Mouse (Mus musculus) forebrain, embryonic 10.5 days (tissue): ENCODE measurements around the gene Gabbr2. TPM values are rescaled to one million over a fixed set of nuclear protein-coding genes. Genes with fewer than 3 reads are reported as not detected.

Source experiments
- DNase-seq: peaks from one replicate; pipeline ENCODE4 v3.0.0-alpha.2; 2017; ENCODE audit warnings: low spot score; ENCODE audit errors: extremely low spot score
- H3K27ac ChIP-seq: fragments of 300-500 bp; sonication (generic); 2 replicates; pipeline ENCODE4 v1.5.1; 2016; ENCODE audit warnings: mild to moderate bottlenecking
- H3K27me3 ChIP-seq: fragments of 300-500 bp; sonication (generic); 2 replicates; pipeline ENCODE4 v1.6.1; 2016; ENCODE audit warnings: mild to moderate bottlenecking; ENCODE audit not compliant: poor library complexity, severe bottlenecking
- H3K36me3 ChIP-seq: fragments of 300-500 bp; sonication (generic); replicated peaks from 2 replicates; pipeline ENCODE4 v1.6.1; 2016; ENCODE audit warnings: mild to moderate bottlenecking, moderate library complexity
- H3K4me1 ChIP-seq: fragments of 300-500 bp; sonication (generic); 2 replicates; pipeline ENCODE4 v1.6.1; 2016
- H3K4me3 ChIP-seq: fragments of 300-500 bp; sonication (generic); 2 replicates; pipeline ENCODE4 v1.5.1; 2016; ENCODE audit warnings: mild to moderate bottlenecking, moderate library complexity
- H3K9me3 ChIP-seq: fragments of 300-500 bp; sonication (generic); 2 replicates; pipeline ENCODE4 v1.6.1; 2016; ENCODE audit warnings: mild to moderate bottlenecking, moderate library complexity
- WGBS: fragments of 180-500 bp; shearing (Covaris S2); methylation state at CpG from one replicate; pipeline ENCODE4 v1.1.7; 2016; 5-methylcytosine and 5-hydroxymethylcytosine counted together
- polyA plus RNA-seq: library from polyadenylated mRNA; unstranded; fragments of >200 nt; fragmentation: Nextera tagmentation; extraction: Ambion mirVana; gene quantifications from 2 replicates; pipeline ENCODE4 v1.2.1, GENCODE M21; 2016

The Gabbr2 gene
- polyA plus RNA-seq, 1 experiment from 2014 or later = 0.06 TPM

GRCm38 (mm10) chr4:46897634-46898399 lies 93.9 kb downstream of the Gabbr2 start:
- Histone ChIP-seq H3K4me3 (peak overlapping the region; percentile 6; the same call in 1 of the 2 replicates), H3K27me3 (peaks cover 20% of the 10 kb centered on the region; the same call in 1 of the 2 replicates), H3K27ac (peak overlapping the region; percentile 58), H3K36me3 (no peaks in the 10 kb centered on the region), H3K4me1 (peaks cover 28% of the 10 kb centered on the region), H3K9me3 (no peaks in the 10 kb centered on the region; the same call in 1 of the 2 replicates)
- 47% methylated on average over 18 of the region's 18 CpGs for WGBS
- DNase-seq = peak; percentile 24

- 89% methylated on average over 9 of the region's 9 CpGs for WGBS
Measured at GRCm38 (mm10) chr4:46894144-46894543, 97.5 kb downstream of the Gabbr2 start.

GRCm38 (mm10) chr4:46889175-46889574 lies 102.5 kb downstream of the Gabbr2 start:
- H3K4me1 ChIP-seq = no peaks in the 10 kb centered on the region
- no peak overlapping the region for H3K4me3 ChIP-seq
- DNase-seq = no peak
- H3K27me3 ChIP-seq = no peaks in the 10 kb centered on the region
- no peaks in the 10 kb centered on the region for H3K36me3 ChIP-seq
- no peak overlapping the region for H3K27ac ChIP-seq
- no peaks in the 10 kb centered on the region; the same call in none of the 2 replicates for H3K9me3 ChIP-seq
- WGBS = 91% methylated on average over 10 of the region's 10 CpGs

More at GRCm38 (mm10) chr4:46894144-46894543, 97.5 kb downstream of the Gabbr2 start:
- H3K4me3 ChIP-seq = no peak overlapping the region
- H3K27ac ChIP-seq = no peak overlapping the region
- H3K4me1 ChIP-seq = peaks cover 28% of the 10 kb centered on the region
- no peaks in the 10 kb centered on the region; the same call in none of the 2 replicates for H3K9me3 ChIP-seq
- H3K27me3 ChIP-seq = peaks cover 12% of the 10 kb centered on the region; the same call in 1 of the 2 replicates
- H3K36me3 ChIP-seq = no peaks in the 10 kb centered on the region
- no peak for DNase-seq

- Histone ChIP-seq H3K36me3 (no peaks in the 10 kb centered on the region), H3K27me3 (peaks cover 15% of the 10 kb centered on the region; the same call in 1 of the 2 replicates), H3K4me1 (peaks cover 19% of the 10 kb centered on the region), H3K4me3 (no peak overlapping the region), H3K9me3 (no peaks in the 10 kb centered on the region), H3K27ac (no peak overlapping the region)
- 95% methylated on average over 20 of the region's 20 CpGs for WGBS
- no peak for DNase-seq
Measured at GRCm38 (mm10) chr4:46885627-46886383, 105.9 kb downstream of the Gabbr2 start.

- DNase-seq = no peak
- Histone ChIP-seq H3K9me3 (no peaks in the 10 kb centered on the region), H3K27me3 (peaks cover 22% of the 10 kb centered on the region), H3K4me3 (no peak overlapping the region), H3K4me1 (peaks cover 29% of the 10 kb centered on the region), H3K36me3 (no peaks in the 10 kb centered on the region), H3K27ac (no peak overlapping the region)
- 88% methylated on average over 7 of the region's 7 CpGs for whole genome bisulfite sequencing
Measured at GRCm38 (mm10) chr4:46884132-46884531, 107.5 kb downstream of the Gabbr2 start.

GRCm38 (mm10) chr4:46883546-46883945 lies 108.1 kb downstream of the Gabbr2 start:
- Histone ChIP-seq H3K36me3 (no peaks in the 10 kb centered on the region), H3K4me3 (no peak overlapping the region), H3K4me1 (peaks cover 29% of the 10 kb centered on the region), H3K27ac (no peak overlapping the region), H3K27me3 (peaks cover 28% of the 10 kb centered on the region), H3K9me3 (no peaks in the 10 kb centered on the region)
- 83% methylated on average over 9 of the region's 9 CpGs for WGBS
- DNase-seq = no peak

- H3K27me3 ChIP-seq = peaks cover 28% of the 10 kb centered on the region
- DNase-seq = no peak
- no peak overlapping the region for H3K4me3 ChIP-seq
- no peaks in the 10 kb centered on the region for H3K36me3 ChIP-seq
- no peaks in the 10 kb centered on the region for H3K9me3 ChIP-seq
- H3K27ac ChIP-seq = no peak overlapping the region
- peaks cover 29% of the 10 kb centered on the region for H3K4me1 ChIP-seq
- WGBS = 48% methylated on average over 10 of the region's 10 CpGs
Measured at GRCm38 (mm10) chr4:46883047-46883446, 108.6 kb downstream of the Gabbr2 start.

GRCm38 (mm10) chr4:46881271-46881670 lies 110.4 kb downstream of the Gabbr2 start:
- peaks cover 29% of the 10 kb centered on the region for H3K4me1 ChIP-seq
- no peak for DNase-seq
- H3K27me3 ChIP-seq = peaks cover 28% of the 10 kb centered on the region
- no peaks in the 10 kb centered on the region for H3K36me3 ChIP-seq
- H3K4me3 ChIP-seq = no peak overlapping the region
- H3K9me3 ChIP-seq = no peaks in the 10 kb centered on the region
- H3K27ac ChIP-seq = no peak overlapping the region
- WGBS = 55% methylated on average over 4 of the region's 4 CpGs

GRCm38 (mm10) chr4:46879943-46880342 lies 111.7 kb downstream of the Gabbr2 start:
- Histone ChIP-seq H3K36me3 (no peaks in the 10 kb centered on the region), H3K27me3 (peaks cover 28% of the 10 kb centered on the region), H3K9me3 (no peaks in the 10 kb centered on the region), H3K4me1 (peaks cover 29% of the 10 kb centered on the region), H3K27ac (no peak overlapping the region), H3K4me3 (no peak overlapping the region)
- DNase-seq = no peak
- WGBS = 44% methylated on average over 4 of the region's 4 CpGs

- H3K36me3 ChIP-seq = no peaks in the 10 kb centered on the region
- DNase-seq = no peak
- no peak overlapping the region for H3K4me3 ChIP-seq
- H3K27me3 ChIP-seq = peaks cover 10% of the 10 kb centered on the region; the same call in 1 of the 2 replicates
- WGBS = 91% methylated on average over 4 of the region's 4 CpGs
- no peak overlapping the region for H3K27ac ChIP-seq
- H3K9me3 ChIP-seq = no peaks in the 10 kb centered on the region
- H3K4me1 ChIP-seq = no peaks in the 10 kb centered on the region
Measured at GRCm38 (mm10) chr4:46872750-46873149, 118.9 kb downstream of the Gabbr2 start.

- 84% methylated on average over 6 of the region's 6 CpGs for WGBS
- H3K27me3 ChIP-seq = peaks cover 11% of the 10 kb centered on the region
Measured at GRCm38 (mm10) chr4:46870157-46870556, 121.5 kb downstream of the Gabbr2 start.

GRCm38 (mm10) chr4:46869380-46869779 lies 122.3 kb downstream of the Gabbr2 start:
- Histone ChIP-seq H3K27me3 (peaks cover 16% of the 10 kb centered on the region), H3K36me3 (no peaks in the 10 kb centered on the region), H3K27ac (no peak overlapping the region), H3K4me3 (no peak overlapping the region), H3K4me1 (no peaks in the 10 kb centered on the region), H3K9me3 (no peaks in the 10 kb centered on the region)
- DNase-seq = no peak
- WGBS = 86% methylated on average over 2 of the region's 2 CpGs

More at GRCm38 (mm10) chr4:46870157-46870556, 121.5 kb downstream of the Gabbr2 start:
- Histone ChIP-seq H3K27ac (no peak overlapping the region), H3K9me3 (no peaks in the 10 kb centered on the region), H3K4me1 (no peaks in the 10 kb centered on the region), H3K4me3 (no peak overlapping the region), H3K36me3 (no peaks in the 10 kb centered on the region)
- no peak for DNase-seq

- Histone ChIP-seq H3K36me3 (no peaks in the 10 kb centered on the region), H3K4me3 (no peak overlapping the region), H3K9me3 (no peaks in the 10 kb centered on the region), H3K27me3 (peaks cover 16% of the 10 kb centered on the region), H3K4me1 (peaks cover 4% of the 10 kb centered on the region; the same call in 1 of the 2 replicates), H3K27ac (no peak overlapping the region)
- no peak for DNase-seq
- 91% methylated on average over 3 of the region's 3 CpGs for WGBS
Measured at GRCm38 (mm10) chr4:46868921-46869320, 122.8 kb downstream of the Gabbr2 start.
